Mouse (Mus musculus): ENCODE measurements around the gene Mmp23.

GRCm38 (mm10) chr4:155605132-155605531 is 48.1 kb downstream of the Mmp23 start:
- TF ChIP-seq CTCF (IDR thresholded peaks at IDR 0.05; ENCODE audit: low read depth, low read length) (no peak), POLR2A (IDR thresholded peaks at IDR 0.05; ENCODE audit: extremely low read depth, insufficient read depth, low read length) (no peak)

Data from liver, adult 2 months (tissue).